Mouse (Mus musculus) liver, embryonic 16.5 days (tissue): ENCODE results near the gene Mtg2. TPM values are rescaled to one million over a fixed set of nuclear protein-coding genes. Genes with fewer than 3 reads are reported as not detected.
A peak's percentile ranks its signal among the peaks of the same experiment; 100 is the strongest.

Source experiments
- ATAC-seq: fragments of 200-750 bp; cut with Nextera tagmentation; 2 replicates; pipeline ENCODE4 v1.8.0; 2017; ENCODE audit warnings: low read depth, mild to moderate bottlenecking, moderate number of reproducible peaks, moderate library complexity
- H3K27ac ChIP-seq: fragments of 300-500 bp; sonication (generic); 2 replicates; pipeline ENCODE4 v1.5.1; 2014; ENCODE audit warnings: mild to moderate bottlenecking, low read length
- H3K27me3 ChIP-seq: fragments of 300-500 bp; sonication (generic); 2 replicates; pipeline ENCODE4 v1.6.1; 2014; ENCODE audit warnings: low read depth, low read length, mixed read lengths; ENCODE audit not compliant: control insufficient read depth, insufficient read depth
- H3K36me3 ChIP-seq: fragments of 300-500 bp; sonication (generic); 2 replicates; pipeline ENCODE4 v1.6.1; 2014; ENCODE audit warnings: mild to moderate bottlenecking; ENCODE audit not compliant: control insufficient read depth, insufficient read depth
- H3K4me1 ChIP-seq: fragments of 300-500 bp; sonication (generic); 2 replicates; pipeline ENCODE4 v1.6.1; 2014; ENCODE audit warnings: low read depth, low read length, mixed read lengths; ENCODE audit not compliant: control insufficient read depth
- H3K4me2 ChIP-seq: fragments of 300-500 bp; sonication (generic); 2 replicates; pipeline ENCODE4 v1.6.1; 2014; ENCODE audit warnings: low read depth, low read length, mixed read lengths
- H3K4me3 ChIP-seq: fragments of 300-500 bp; sonication (generic); 2 replicates; pipeline ENCODE4 v1.5.1; 2014; ENCODE audit warnings: low read depth, mild to moderate bottlenecking, low read length
- H3K9ac ChIP-seq: fragments of 300-500 bp; sonication (generic); 2 replicates; pipeline ENCODE4 v1.6.1; 2014; ENCODE audit warnings: low read depth, low read length
- H3K9me3 ChIP-seq: fragments of 300-500 bp; sonication (generic); replicated peaks from 2 replicates; pipeline ENCODE4 v1.6.1; 2016; ENCODE audit warnings: low read length; ENCODE audit not compliant: control insufficient read depth
- WGBS: fragments of 180-500 bp; shearing (Covaris S2); extraction: QIAGEN DNeasy Blood & Tissue Kit; methylation state at CpG from one replicate; pipeline ENCODE4 v1.1.7; 2014; ENCODE audit not compliant: insufficient replicate concordance; 5-methylcytosine and 5-hydroxymethylcytosine counted together
- polyA plus RNA-seq: library from polyadenylated mRNA; unstranded; fragments of >200 nt; fragmentation: Nextera tagmentation; extraction: Ambion mirVana; gene quantifications from 2 replicates; pipeline ENCODE4 v1.2.1, GENCODE M21; 2015

Gene Mtg2
- 9.7 and 11.1 TPM in 2 replicates for polyA plus RNA-seq

GRCm38 (mm10) chr2:180070481-180071453, at the start of gene Mtg2:
Gene Mtg2 (plus strand): TSS chr2:180070588.
- Histone ChIP-seq H3K9me3 (no peaks in the 10 kb centered on the region), H3K27ac (peak within 1 kb of the TSS; percentile 62), H3K9ac (peak within 1 kb of the TSS; percentile 64), H3K4me3 (peak within 1 kb of the TSS; percentile 72), H3K27me3 (no peaks in the 10 kb centered on the region), H3K4me1 (peaks cover 6% of the 10 kb centered on the region), H3K36me3 (no peaks in the 10 kb centered on the region), H3K4me2 (peak within 1 kb of the TSS; percentile 78)
- WGBS, result 5% methylated on average over 58 of the region's 58 CpGs
- peak; percentile 96 for ATAC-seq

GRCm38 (mm10) chr2:180020919-180021318, 49.5 kb upstream of the Mtg2 start:
- H3K27ac ChIP-seq, result no peak overlapping the region
- no peak overlapping the region for H3K4me3 ChIP-seq
- ATAC-seq, result no peak
- peaks cover 11% of the 10 kb centered on the region for H3K4me1 ChIP-seq
- H3K27me3 ChIP-seq, result peaks cover 7% of the 10 kb centered on the region
- no peak overlapping the region for H3K4me2 ChIP-seq
- H3K36me3 ChIP-seq, result no peaks in the 10 kb centered on the region
- no peaks in the 10 kb centered on the region for H3K9me3 ChIP-seq
- 60% methylated on average over 8 of the region's 8 CpGs for WGBS
- no peak overlapping the region for H3K9ac ChIP-seq

- WGBS, result 48% methylated on average over 6 of the region's 6 CpGs
- H3K9me3 ChIP-seq, result no peaks in the 10 kb centered on the region
- no peak overlapping the region for H3K4me2 ChIP-seq
- H3K27me3 ChIP-seq, result peaks cover 7% of the 10 kb centered on the region
- no peak overlapping the region for H3K4me3 ChIP-seq
- no peaks in the 10 kb centered on the region for H3K36me3 ChIP-seq
- H3K4me1 ChIP-seq, result peaks cover 25% of the 10 kb centered on the region
- no peak for ATAC-seq
- H3K9ac ChIP-seq, result no peak overlapping the region
- no peak overlapping the region for H3K27ac ChIP-seq
These were observed 47.6 kb upstream of the Mtg2 start for GRCm38 (mm10) chr2:180022751-180023150.

- H3K36me3 ChIP-seq, result peaks cover 4% of the 10 kb centered on the region
- H3K4me1 ChIP-seq, result peaks cover 25% of the 10 kb centered on the region
- H3K4me2 ChIP-seq, result peak within 1 kb of the TSS; percentile 100
- H3K9me3 ChIP-seq, result no peaks in the 10 kb centered on the region
- peak within 1 kb of the TSS; percentile 95 for H3K4me3 ChIP-seq
- H3K9ac ChIP-seq, result peak within 1 kb of the TSS; percentile 87
- peak within 1 kb of the TSS; percentile 95 for H3K27ac ChIP-seq
- H3K27me3 ChIP-seq, result peaks cover 7% of the 10 kb centered on the region
- under 1% methylated on average over 74 of the region's 80 CpGs for WGBS
- ATAC-seq, result peak; percentile 94
These were observed 45.8 kb upstream of the Mtg2 start, which contains the start of gene Lsm14b for GRCm38 (mm10) chr2:180024401-180025098. Gene Lsm14b (plus strand): TSS chr2:180024987.

GRCm38 (mm10) chr2:180025135-180025860, 45.1 kb upstream of the Mtg2 start:
- Histone ChIP-seq H3K4me2 (peak overlapping the region; percentile 100), H3K36me3 (peaks cover 4% of the 10 kb centered on the region), H3K9me3 (no peaks in the 10 kb centered on the region), H3K27ac (peak overlapping the region; percentile 95), H3K4me3 (peak overlapping the region; percentile 95), H3K4me1 (peaks cover 25% of the 10 kb centered on the region), H3K9ac (peak overlapping the region; percentile 87), H3K27me3 (peaks cover 7% of the 10 kb centered on the region)
- ATAC-seq, result no peak; the same call in none of the 2 replicates
- WGBS, result under 1% methylated on average over 72 of the region's 84 CpGs

GRCm38 (mm10) chr2:180025861-180026200, 44.6 kb upstream of the Mtg2 start:
- peaks cover 25% of the 10 kb centered on the region for H3K4me1 ChIP-seq
- peaks cover 6% of the 10 kb centered on the region for H3K36me3 ChIP-seq
- no peaks in the 10 kb centered on the region for H3K9me3 ChIP-seq
- peak overlapping the region; percentile 95 for H3K4me3 ChIP-seq
- H3K4me2 ChIP-seq, result peak overlapping the region; percentile 100
- ATAC-seq, result no peak
- 18% methylated on average over 6 of the region's 6 CpGs for WGBS
- H3K27ac ChIP-seq, result no peak overlapping the region
- peaks cover 5% of the 10 kb centered on the region for H3K27me3 ChIP-seq
- peak overlapping the region; percentile 87 for H3K9ac ChIP-seq

- Histone ChIP-seq H3K4me3 (no peak overlapping the region), H3K4me1 (peaks cover 25% of the 10 kb centered on the region), H3K36me3 (peaks cover 23% of the 10 kb centered on the region), H3K9ac (no peak overlapping the region), H3K27ac (no peak overlapping the region), H3K4me2 (no peak overlapping the region), H3K9me3 (no peaks in the 10 kb centered on the region), H3K27me3 (peaks cover 4% of the 10 kb centered on the region)
- 81% methylated on average over 9 of the region's 9 CpGs for WGBS
- no peak for ATAC-seq
These were observed 42.6 kb upstream of the Mtg2 start for GRCm38 (mm10) chr2:180027768-180028167.

- no peak for ATAC-seq
- Histone ChIP-seq H3K36me3 (peaks cover 48% of the 10 kb centered on the region), H3K9ac (no peak overlapping the region), H3K27ac (no peak overlapping the region), H3K4me3 (no peak overlapping the region), H3K27me3 (no peaks in the 10 kb centered on the region), H3K9me3 (no peaks in the 10 kb centered on the region), H3K4me1 (peaks cover 11% of the 10 kb centered on the region), H3K4me2 (no peak overlapping the region)
- 82% methylated on average over 6 of the region's 6 CpGs for WGBS
These were observed 39.1 kb upstream of the Mtg2 start for GRCm38 (mm10) chr2:180031270-180031669.
